In genomic region chr5:92358033-92358432, GRCm38 (mm10) we compare ENCODE assay signal across 12 mouse cellular contexts. TPM values are rescaled to one million over a fixed set of nuclear protein-coding genes. Genes with fewer than 3 reads are reported as not detected.
DNase-seq lines count a peak whose midpoint lies in the region; ATAC-seq and TF ChIP-seq lines count a peak whose summit lies in the region.
"Had no signal": no experiment of that assay in that cellular context is flagged by ENCODE, and none has a peak within 500 bp of the region (broad histone marks: within the 10 kb centered on the region; RNA-seq: fewer than 3 reads in every experiment).

No protein-coding gene starts in this region.

- H3K4me2 ChIP-seq in intestine, embryonic 15.5 days (replicated peaks): no peak overlapping the region
- H3K4me2 ChIP-seq in intestine, embryonic 16.5 days (ENCODE audit: low read depth, low read length): no peak overlapping the region
- no peak overlapping the region; the same call in 1 of the 2 replicates for H3K4me2 ChIP-seq in CH12.LX (ENCODE audit: insufficient read depth, low read depth, poor library complexity, severe bottlenecking)
- H3K4me2 ChIP-seq in limb, embryonic 15.5 days: no peak overlapping the region
- H3K4me2 ChIP-seq in hindbrain, embryonic 12.5 days (replicated peaks): no peak overlapping the region
- H3K4me2 ChIP-seq: hindbrain, embryonic 13.5 days; midbrain, embryonic 12.5 days had no signal

- WGBS in intestine, embryonic 15.5 days: 24% methylated on average over 11 of the region's 12 CpGs
- WGBS in intestine, embryonic 16.5 days: 18% methylated on average over 11 of the region's 12 CpGs
- WGBS in limb, embryonic 15.5 days: 22% methylated on average over 12 of the region's 12 CpGs
- WGBS in hindbrain, embryonic 12.5 days: 49% methylated on average over 12 of the region's 12 CpGs

- H3K9me3 ChIP-seq in intestine, embryonic 15.5 days: no peaks in the 10 kb centered on the region
- no peaks in the 10 kb centered on the region for H3K9me3 ChIP-seq in intestine, embryonic 16.5 days (ENCODE audit: control insufficient read depth, low read length)
- H3K9me3 ChIP-seq in CH12.LX (replicated peaks; ENCODE audit: low read length): no peaks in the 10 kb centered on the region
- H3K9me3 ChIP-seq in limb, embryonic 15.5 days: no peaks in the 10 kb centered on the region
- H3K9me3 ChIP-seq in hindbrain, embryonic 12.5 days (replicated peaks): no peaks in the 10 kb centered on the region
- H3K9me3 ChIP-seq: hindbrain, embryonic 13.5 days; midbrain, embryonic 12.5 days had no signal

- H3K27ac ChIP-seq in intestine, embryonic 15.5 days: no peak overlapping the region
- no peak overlapping the region for H3K27ac ChIP-seq in intestine, embryonic 16.5 days (ENCODE audit: low read length)
- no peak overlapping the region for H3K27ac ChIP-seq in CH12.LX (ENCODE audit: insufficient read depth, low read depth)
- H3K27ac ChIP-seq in limb, embryonic 15.5 days: no peak overlapping the region
- no peak overlapping the region for H3K27ac ChIP-seq in hindbrain, embryonic 12.5 days
- H3K27ac ChIP-seq: hindbrain, embryonic 13.5 days; midbrain, embryonic 12.5 days had no signal

- no peak overlapping the region for H3K4me3 ChIP-seq in intestine, embryonic 15.5 days (replicated peaks)
- H3K4me3 ChIP-seq in intestine, embryonic 16.5 days (ENCODE audit: low read length): no peak overlapping the region
- H3K4me3 ChIP-seq in CH12.LX (replicated peaks in 1 of 3; ENCODE audit: low read depth in 2 of 3, low read length in 2 of 3, poor library complexity in 1 of 3): no peak overlapping the region
- no peak overlapping the region for H3K4me3 ChIP-seq in limb, embryonic 15.5 days
- no peak overlapping the region for H3K4me3 ChIP-seq in hindbrain, embryonic 12.5 days
- H3K4me3 ChIP-seq: hindbrain, embryonic 13.5 days; midbrain, embryonic 12.5 days had no signal

- H3K79me2 ChIP-seq in CH12.LX (replicated peaks; ENCODE audit: control insufficient read depth, extremely low read depth, insufficient read depth, poor library complexity, severe bottlenecking): no peaks in the 10 kb centered on the region

- dilution Hi-C loops in CH12.LX (cut with MboI; ENCODE audit: extremely low pct_ligation_motif_present, extremely low pct_unique_long_range_greater_than_20kb, low sequenced_read_pairs): no loop called here

- H3K36me3 ChIP-seq in intestine, embryonic 15.5 days: no peaks in the 10 kb centered on the region
- H3K36me3 ChIP-seq in intestine, embryonic 16.5 days (ENCODE audit: control insufficient read depth, insufficient read depth, low read length): no peaks in the 10 kb centered on the region
- H3K36me3 ChIP-seq in CH12.LX (replicated peaks in 1 of 2; ENCODE audit: control insufficient read depth in 1 of 2, insufficient read depth in 1 of 2, low read length in 1 of 2): no peaks in the 10 kb centered on the region
- no peaks in the 10 kb centered on the region for H3K36me3 ChIP-seq in limb, embryonic 15.5 days
- no peaks in the 10 kb centered on the region for H3K36me3 ChIP-seq in hindbrain, embryonic 12.5 days
- H3K36me3 ChIP-seq: hindbrain, embryonic 13.5 days; midbrain, embryonic 12.5 days had no signal

- 0 out of 2 replicates have a peak, but pooled peaks have one; percentile 49 for ATAC-seq in intestine, embryonic 15.5 days
- ATAC-seq in intestine, embryonic 16.5 days: no peak
- 0 out of 2 replicates have a peak, but pooled peaks have one; percentile 40 for ATAC-seq in limb, embryonic 15.5 days (ENCODE audit: insufficient number of reproducible peaks, low FRiP score, low TSS enrichment, low read depth)
- ATAC-seq in frontal cortex, adult (ENCODE audit: low TSS enrichment): no peak
- no peak for ATAC-seq in hindbrain, embryonic 12.5 days (ENCODE audit: low FRiP score)

- TF ChIP-seq CTCF in CH12.LX (conservative IDR thresholded peaks at IDR 0.05 in 1 of 2, IDR thresholded peaks at IDR 0.05 in 1 of 2; ENCODE audit: low read depth in 2 of 2, low read length in 2 of 2): no peak

- no peak for TF ChIP-seq POLR2A in CH12.LX (IDR thresholded peaks at IDR 0.05; ENCODE audit: low read depth, low read length)

- no peak for TF ChIP-seq EP300 in CH12.LX (IDR thresholded peaks at IDR 0.05; ENCODE audit: low read length)

- no peak for TF ChIP-seq RAD21 in CH12.LX (IDR thresholded peaks at IDR 0.05; ENCODE audit: low read depth, low read length)

- H3K27me3 ChIP-seq in intestine, embryonic 15.5 days (replicated peaks): no peaks in the 10 kb centered on the region
- H3K27me3 ChIP-seq in intestine, embryonic 16.5 days (replicated peaks; ENCODE audit: control insufficient read depth, insufficient read depth, low read length): no peaks in the 10 kb centered on the region
- H3K27me3 ChIP-seq in CH12.LX (replicated peaks): no peaks in the 10 kb centered on the region
- no peaks in the 10 kb centered on the region for H3K27me3 ChIP-seq in limb, embryonic 15.5 days
- no peaks in the 10 kb centered on the region for H3K27me3 ChIP-seq in hindbrain, embryonic 12.5 days
- H3K27me3 ChIP-seq: hindbrain, embryonic 13.5 days; midbrain, embryonic 12.5 days had no signal

- DNase-seq in CH12.LX (ENCODE audit: extremely low read depth): no peak
- DNase-seq in WW6 (ENCODE audit: low read depth, low spot score): peak; percentile 26
- DNase-seq in frontal cortex, postnatal 36 days (ENCODE audit: low spot score in 2 of 2): no peak
- DNase-seq: cerebellum, adult 18-20 months had no signal

- H3K4me1 ChIP-seq in intestine, embryonic 15.5 days (replicated peaks): peaks cover 4% of the 10 kb centered on the region; the same call in 1 of the 2 replicates
- H3K4me1 ChIP-seq in intestine, embryonic 16.5 days (ENCODE audit: control insufficient read depth, insufficient read depth, low read length): peaks cover 2% of the 10 kb centered on the region
- H3K4me1 ChIP-seq in CH12.LX (ENCODE audit: control insufficient read depth in 1 of 2, insufficient read depth in 2 of 2): peaks cover 5 to 9% of the 10 kb centered on the region in 2 experiments; a peak in 2 of 4 replicates
- peaks cover 5% of the 10 kb centered on the region; the same call in 1 of the 2 replicates for H3K4me1 ChIP-seq in limb, embryonic 15.5 days
- no peaks in the 10 kb centered on the region for H3K4me1 ChIP-seq in hindbrain, embryonic 12.5 days
- H3K4me1 ChIP-seq: hindbrain, embryonic 13.5 days; midbrain, embryonic 12.5 days had no signal

- in situ Hi-C loops in CH12.LX (cut with MboI; ENCODE audit: low pct_ligation_motif_present, low pct_unique_long_range_greater_than_20kb, low sequenced_read_pairs): no loop called here

- no peak overlapping the region for H3K9ac ChIP-seq in intestine, embryonic 15.5 days
- H3K9ac ChIP-seq in intestine, embryonic 16.5 days (ENCODE audit: low read depth, low read length): no peak overlapping the region
- H3K9ac ChIP-seq in CH12.LX (ENCODE audit: insufficient read depth, low read depth): no peak overlapping the region
- no peak overlapping the region for H3K9ac ChIP-seq in limb, embryonic 15.5 days
- H3K9ac ChIP-seq in hindbrain, embryonic 12.5 days: no peak overlapping the region
- H3K9ac ChIP-seq: hindbrain, embryonic 13.5 days; midbrain, embryonic 12.5 days had no signal

TF ChIP-seq in CH12.LX, 34 proteins besides CTCF, POLR2A, EP300 and RAD21:
- no peak for TF ChIP-seq ZKSCAN1 (IDR thresholded peaks at IDR 0.05; ENCODE audit: borderline replicate concordance, low read depth, low read length)
- 0 out of 2 replicates have a peak, but pooled peaks have one; percentile 37 for TF ChIP-seq SIN3A (IDR thresholded peaks at IDR 0.05; ENCODE audit: low read length)

RNA-seq across cellular contexts. Expression of gene Cxcl10, which starts 9.3 kb away (rescaled TPM):
- 1.9 and 2.4 TPM in 2 replicates for polyA plus RNA-seq in intestine, embryonic 15.5 days (2015; fragmentation: Nextera tagmentation; extraction: Ambion mirVana)
- polyA plus RNA-seq in intestine, embryonic 16.5 days (2015; fragmentation: Nextera tagmentation; extraction: Ambion mirVana): 2.0 and 3.3 TPM in 2 replicates
- total RNA-seq in CH12.LX (2012; rRNA removed): 0.30 and 0.55 TPM in 2 replicates
- total RNA-seq in CH12.LX (2014; rRNA removed): 1.8 and 2.6 TPM in 2 replicates
- polyA plus RNA-seq in CH12.LX (2012; ENCODE audit: insufficient read length, low read depth): 4.9 and 5.1 TPM in 2 replicates
- polyA plus RNA-seq in limb, embryonic 15.5 days (2015; fragmentation: Nextera tagmentation; extraction: Ambion mirVana): 1.1 TPM in 2 replicates
- polyA plus RNA-seq in hindbrain, embryonic 12.5 days (2016; fragmentation: Nextera tagmentation; extraction: Ambion mirVana): 0.26 and 0.50 TPM in 2 replicates
- polyA plus RNA-seq: midbrain, embryonic 12.5 days had no signal

RNA-seq across cellular contexts. Expression of gene Art3, which starts 26.4 kb away (rescaled TPM):
- 3.7 and 4.0 TPM in 2 replicates for polyA plus RNA-seq in intestine, embryonic 15.5 days (2015; fragmentation: Nextera tagmentation; extraction: Ambion mirVana)
- polyA plus RNA-seq in intestine, embryonic 16.5 days (2015; fragmentation: Nextera tagmentation; extraction: Ambion mirVana): 4.4 and 5.6 TPM in 2 replicates
- total RNA-seq in CH12.LX (2012; rRNA removed) (0.25 and 0.34 TPM in 2 replicates), CH12.LX (2014; rRNA removed) (not detected in 2 replicates)
- polyA plus RNA-seq in CH12.LX (2012; ENCODE audit: insufficient read length, low read depth): not detected in 2 replicates
- polyA plus RNA-seq in limb, embryonic 15.5 days (2015; fragmentation: Nextera tagmentation; extraction: Ambion mirVana): 7.3 and 13.3 TPM in 2 replicates
- 4.5 and 5.0 TPM in 2 replicates for polyA plus RNA-seq in hindbrain, embryonic 12.5 days (2016; fragmentation: Nextera tagmentation; extraction: Ambion mirVana)

RNA-seq across cellular contexts. Expression of gene Cxcl9, which starts 30.2 kb away (rescaled TPM):
- 0.20 TPM in 1 of 2 replicates, not detected in the other for polyA plus RNA-seq in intestine, embryonic 15.5 days (2015; fragmentation: Nextera tagmentation; extraction: Ambion mirVana)
- polyA plus RNA-seq in intestine, embryonic 16.5 days (2015; fragmentation: Nextera tagmentation; extraction: Ambion mirVana): 0.16 TPM in 1 of 2 replicates, not detected in the other
- not detected in 2 replicates for total RNA-seq in CH12.LX (2012; rRNA removed)
- not detected in 2 replicates for total RNA-seq in CH12.LX (2014; rRNA removed)
- not detected in 2 replicates for polyA plus RNA-seq in CH12.LX (2012; ENCODE audit: insufficient read length, low read depth)
- 0.31 and 0.55 TPM in 2 replicates for polyA plus RNA-seq in limb, embryonic 15.5 days (2015; fragmentation: Nextera tagmentation; extraction: Ambion mirVana)
- polyA plus RNA-seq in hindbrain, embryonic 12.5 days (2016; fragmentation: Nextera tagmentation; extraction: Ambion mirVana): not detected in 2 replicates
- polyA plus RNA-seq: forebrain, embryonic 11.5 days; hindbrain, embryonic 13.5 days; midbrain, embryonic 12.5 days had no signal

RNA-seq across cellular contexts. Expression of gene Sdad1, which starts 47.8 kb away (rescaled TPM):
- polyA plus RNA-seq in intestine, embryonic 15.5 days (2015; fragmentation: Nextera tagmentation; extraction: Ambion mirVana): 37.3 and 40.1 TPM in 2 replicates
- 32.8 and 35.8 TPM in 2 replicates for polyA plus RNA-seq in intestine, embryonic 16.5 days (2015; fragmentation: Nextera tagmentation; extraction: Ambion mirVana)
- total RNA-seq in CH12.LX (2012; rRNA removed) (43.6 and 51.7 TPM in 2 replicates), CH12.LX (2014; rRNA removed) (62.9 and 63.7 TPM in 2 replicates)
- polyA plus RNA-seq in CH12.LX (2012; ENCODE audit: insufficient read length, low read depth): 72.9 and 95.3 TPM in 2 replicates
- polyA plus RNA-seq in limb, embryonic 15.5 days (2015; fragmentation: Nextera tagmentation; extraction: Ambion mirVana): 37.1 and 40.5 TPM in 2 replicates
- polyA plus RNA-seq in hindbrain, embryonic 12.5 days (2016; fragmentation: Nextera tagmentation; extraction: Ambion mirVana): 36.9 and 39.0 TPM in 2 replicates

Comparison
In these comparisons a context has a peak if more than half of its experiments do, and no peak if none do; other contexts are left out.
1. ATAC-seq: peak in intestine, embryonic 15.5 days (single experiment) and limb, embryonic 15.5 days (single experiment); none in intestine, embryonic 16.5 days (single experiment), frontal cortex, adult (single experiment) and hindbrain, embryonic 12.5 days (single experiment).